Mouse (Mus musculus): ENCODE measurements at regions not wholly inside any gene's neighbourhood (a gene's known extent, or its start where the extent isn't known, plus 50 kb on each side); places are given as distances from the start of the nearest gene placed in this dataset.

DNA sequence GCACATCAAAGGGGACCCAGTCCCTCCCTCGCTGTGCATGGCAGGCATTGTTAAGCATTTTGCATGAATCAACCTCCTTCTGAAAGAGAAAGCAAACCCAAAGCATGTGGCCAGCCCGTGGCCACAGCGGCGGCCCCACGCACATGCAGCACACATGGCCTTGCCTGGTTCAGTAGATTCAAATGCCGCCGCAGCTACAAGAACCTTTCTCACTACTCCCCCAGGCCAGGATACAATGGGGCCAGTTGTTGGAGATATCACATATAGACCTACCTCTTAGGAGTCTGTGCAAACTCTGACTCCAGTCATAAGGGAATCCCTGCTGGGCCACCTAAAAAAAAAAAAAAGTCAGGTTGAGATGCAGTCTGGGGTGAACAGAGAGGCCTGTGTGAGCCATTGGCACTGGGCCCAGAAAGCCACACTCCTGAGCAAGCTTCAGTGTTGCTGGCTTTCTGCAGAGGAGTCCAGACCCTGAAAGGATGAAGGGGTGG is 329.4 kb upstream of the Jarid2 start:
- H3K4me3 ChIP-seq (ENCODE audit: insufficient read depth, low read length), result no peak overlapping the region
- no peak overlapping the region for H3K27ac ChIP-seq (ENCODE audit: insufficient read depth, low read length)
- no peak for TF ChIP-seq POLR2A (IDR thresholded peaks at IDR 0.05; ENCODE audit: extremely low read depth, insufficient read depth, low read length)
- no peak for TF ChIP-seq CTCF (IDR thresholded peaks at IDR 0.05; ENCODE audit: extremely low read depth, insufficient read depth, low read length)
- H3K4me1 ChIP-seq (ENCODE audit: control insufficient read depth, insufficient read depth, low read length), result peaks cover 8% of the 10 kb centered on the region

DNA sequence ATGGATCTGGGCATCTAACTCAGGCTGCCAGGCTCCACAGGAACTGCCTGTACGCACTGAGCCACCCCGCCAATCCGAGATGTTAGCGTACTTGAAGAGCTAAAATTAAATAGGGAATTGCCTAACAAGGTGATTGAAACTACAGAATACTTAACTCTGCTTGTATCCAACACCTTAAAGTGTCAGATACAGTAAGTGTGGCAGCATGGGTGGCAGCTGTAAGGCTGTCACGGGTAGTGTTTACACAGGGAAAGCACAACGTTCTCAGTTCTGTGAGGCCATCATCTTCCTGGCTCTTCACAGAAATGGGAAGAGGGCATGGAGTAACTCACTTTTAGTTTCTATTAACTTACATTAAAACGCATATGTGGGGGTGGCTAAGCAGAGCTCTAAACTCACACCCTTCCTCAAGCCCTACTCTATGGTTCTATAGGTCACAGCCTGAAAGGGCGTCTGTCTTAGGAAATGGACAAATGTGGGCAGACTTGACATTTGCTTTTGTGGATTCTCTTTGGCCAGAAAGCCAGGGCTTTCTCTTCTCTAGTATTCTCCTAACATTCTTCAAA is 325.2 kb upstream of the Jarid2 start:
- Histone ChIP-seq H3K4me1 (ENCODE audit: control insufficient read depth, insufficient read depth, low read length) (peaks cover 2% of the 10 kb centered on the region), H3K27ac (ENCODE audit: insufficient read depth, low read length) (no peak overlapping the region), H3K4me3 (ENCODE audit: insufficient read depth, low read length) (no peak overlapping the region)
- TF ChIP-seq CTCF (IDR thresholded peaks at IDR 0.05; ENCODE audit: extremely low read depth, insufficient read depth, low read length), result no peak

DNA sequence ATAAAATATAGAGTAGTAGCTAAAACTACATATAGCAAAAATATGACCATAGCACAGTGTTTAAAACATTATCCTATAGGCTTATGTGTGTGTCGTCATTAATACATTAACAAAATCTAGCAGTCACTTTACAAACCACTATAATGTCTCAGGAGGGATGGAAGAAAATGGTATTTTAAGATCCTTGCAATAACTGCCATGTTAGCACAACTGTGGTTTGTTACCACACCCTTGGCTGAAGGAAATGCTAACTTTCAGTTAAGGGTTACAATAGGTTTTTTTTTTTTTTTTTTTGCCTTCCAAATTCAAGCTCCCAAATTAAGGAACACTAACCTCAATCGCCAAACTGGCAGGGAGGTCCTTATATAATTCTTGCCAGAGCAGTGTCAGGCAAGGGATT is 322.0 kb upstream of the Jarid2 start:
- no peak for TF ChIP-seq POLR2A (IDR thresholded peaks at IDR 0.05; ENCODE audit: extremely low read depth, insufficient read depth, low read length)
- no peak for TF ChIP-seq CTCF (IDR thresholded peaks at IDR 0.05; ENCODE audit: extremely low read depth, insufficient read depth, low read length)
- Histone ChIP-seq H3K4me3 (ENCODE audit: insufficient read depth, low read length) (no peak overlapping the region), H3K27ac (ENCODE audit: insufficient read depth, low read length) (no peak overlapping the region), H3K4me1 (ENCODE audit: control insufficient read depth, insufficient read depth, low read length) (no peaks in the 10 kb centered on the region)

DNA sequence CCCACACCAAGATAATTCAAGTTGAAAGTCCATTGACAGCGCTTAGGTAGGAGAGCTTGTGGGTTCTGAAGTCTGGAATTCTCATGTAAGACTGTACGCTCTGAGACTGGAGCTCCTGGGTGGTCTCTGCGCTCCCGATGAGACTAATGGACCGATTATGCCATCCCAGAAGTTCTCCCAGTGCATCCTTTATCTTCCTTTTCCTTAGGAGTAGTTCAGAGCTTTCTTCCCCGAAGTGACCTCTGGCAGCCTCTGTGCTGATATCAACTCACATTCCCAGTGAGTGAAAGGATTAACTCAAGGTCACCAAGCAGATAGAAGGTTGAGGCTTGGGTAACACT is 320.7 kb upstream of the Jarid2 start:
- Histone ChIP-seq H3K4me1 (ENCODE audit: control insufficient read depth, insufficient read depth, low read length) (no peaks in the 10 kb centered on the region), H3K4me3 (ENCODE audit: insufficient read depth, low read length) (no peak overlapping the region), H3K27ac (ENCODE audit: insufficient read depth, low read length) (no peak overlapping the region)
- TF ChIP-seq CTCF (IDR thresholded peaks at IDR 0.05; ENCODE audit: extremely low read depth, insufficient read depth, low read length) (no peak), POLR2A (IDR thresholded peaks at IDR 0.05; ENCODE audit: extremely low read depth, insufficient read depth, low read length) (no peak)

DNA sequence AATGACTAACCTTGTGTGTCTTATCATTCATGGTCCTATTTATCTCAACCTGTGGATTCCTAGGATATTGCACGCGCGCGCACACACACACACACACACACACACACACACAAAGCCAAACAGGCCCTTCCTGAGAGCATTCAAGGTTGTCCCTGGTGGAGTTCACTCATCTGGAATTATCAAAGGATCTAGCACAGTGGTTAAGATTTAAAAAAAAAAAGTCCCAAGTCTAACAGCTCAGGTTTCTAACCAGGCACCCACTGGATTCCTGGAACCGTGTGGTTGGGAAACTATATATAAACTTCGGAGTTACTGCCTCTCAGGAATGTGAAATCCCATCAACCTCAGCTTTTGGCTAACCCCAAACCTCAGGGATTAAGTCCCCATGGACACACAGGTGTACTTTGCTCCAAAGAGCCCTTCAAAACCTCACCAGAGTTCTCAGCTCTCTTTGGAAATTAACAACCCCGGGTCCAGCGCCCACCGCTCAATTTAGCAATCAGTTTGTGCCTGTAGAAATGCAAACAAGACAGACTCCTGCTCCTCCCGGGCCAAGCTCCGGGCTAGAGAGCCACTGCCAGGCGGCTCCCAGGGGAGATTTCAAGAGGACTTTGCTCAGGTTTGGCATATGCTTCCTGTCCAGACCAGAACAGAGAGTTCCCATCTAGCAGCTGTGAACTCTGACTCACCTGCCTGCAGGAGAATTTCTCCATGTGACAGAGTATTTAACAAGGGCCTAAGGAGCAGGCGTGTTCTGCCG is 320.1 kb upstream of the Jarid2 start:
- Histone ChIP-seq H3K27ac (ENCODE audit: insufficient read depth, low read length) (no peak overlapping the region), H3K4me1 (ENCODE audit: control insufficient read depth, insufficient read depth, low read length) (no peaks in the 10 kb centered on the region), H3K4me3 (ENCODE audit: insufficient read depth, low read length) (no peak overlapping the region)
- TF ChIP-seq CTCF (IDR thresholded peaks at IDR 0.05; ENCODE audit: extremely low read depth, insufficient read depth, low read length), result no peak
- TF ChIP-seq POLR2A (IDR thresholded peaks at IDR 0.05; ENCODE audit: extremely low read depth, insufficient read depth, low read length), result no peak

DNA sequence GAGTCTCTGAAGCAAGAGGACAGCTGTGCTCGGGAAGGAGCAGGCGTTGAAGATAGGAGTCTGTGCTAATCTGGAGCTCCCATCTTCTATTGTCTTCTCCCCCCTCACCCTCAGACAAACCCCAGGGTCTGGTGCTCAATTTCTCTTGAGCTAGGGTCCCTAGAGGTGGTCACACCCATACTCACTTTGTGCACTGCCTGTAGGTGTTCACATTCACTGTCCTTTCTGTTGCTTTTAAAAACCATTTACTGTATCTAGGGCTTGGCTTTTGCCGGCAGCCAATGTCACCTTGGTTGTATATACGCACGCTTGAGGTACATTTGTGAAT is 319.6 kb upstream of the Jarid2 start:
- H3K4me3 ChIP-seq (ENCODE audit: insufficient read depth, low read length), result no peak overlapping the region
- H3K4me1 ChIP-seq (ENCODE audit: control insufficient read depth, insufficient read depth, low read length), result no peaks in the 10 kb centered on the region
- no peak for TF ChIP-seq POLR2A (IDR thresholded peaks at IDR 0.05; ENCODE audit: extremely low read depth, insufficient read depth, low read length)
- TF ChIP-seq CTCF (IDR thresholded peaks at IDR 0.05; ENCODE audit: extremely low read depth, insufficient read depth, low read length), result no peak
- no peak overlapping the region for H3K27ac ChIP-seq (ENCODE audit: insufficient read depth, low read length)

DNA sequence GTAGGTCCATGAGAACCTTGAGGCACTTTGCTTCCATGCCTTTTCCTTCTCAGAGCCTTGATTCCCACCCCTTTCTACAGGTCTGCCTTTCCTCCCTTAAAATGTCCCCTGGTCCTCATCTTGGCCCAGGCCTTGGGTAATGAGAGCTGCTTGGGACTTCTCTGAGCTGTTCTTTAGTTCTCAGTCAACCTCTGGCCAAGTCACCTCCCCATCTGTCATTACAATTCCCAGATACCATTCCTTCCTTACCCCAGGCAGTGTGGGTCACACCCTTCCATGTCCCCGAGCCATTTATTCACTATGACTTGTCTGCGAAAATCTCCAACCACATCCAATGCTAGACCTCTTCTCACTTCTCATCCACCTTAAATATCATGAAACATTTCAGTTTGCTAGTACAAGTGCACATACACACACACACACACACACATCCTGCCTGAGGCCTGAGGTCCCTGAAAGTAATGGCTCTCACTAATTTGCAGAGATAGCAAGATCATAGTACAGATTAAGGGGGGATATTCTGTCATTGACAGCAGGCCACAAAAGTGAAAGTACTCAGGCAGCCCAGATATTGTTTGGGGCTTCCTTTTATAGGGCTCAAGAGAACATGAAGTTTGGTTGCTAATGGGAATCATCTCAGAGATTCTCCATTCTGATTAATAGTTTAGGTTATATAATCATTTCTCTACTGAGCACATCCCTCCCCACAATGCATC is 317.3 kb upstream of the Jarid2 start:
- H3K4me1 ChIP-seq (ENCODE audit: control insufficient read depth, insufficient read depth, low read length), result no peaks in the 10 kb centered on the region
- H3K27ac ChIP-seq (ENCODE audit: insufficient read depth, low read length), result no peak overlapping the region
- no peak overlapping the region for H3K4me3 ChIP-seq (ENCODE audit: insufficient read depth, low read length)
- TF ChIP-seq POLR2A (IDR thresholded peaks at IDR 0.05; ENCODE audit: extremely low read depth, insufficient read depth, low read length), result no peak
- TF ChIP-seq CTCF (IDR thresholded peaks at IDR 0.05; ENCODE audit: extremely low read depth, insufficient read depth, low read length), result no peak

DNA sequence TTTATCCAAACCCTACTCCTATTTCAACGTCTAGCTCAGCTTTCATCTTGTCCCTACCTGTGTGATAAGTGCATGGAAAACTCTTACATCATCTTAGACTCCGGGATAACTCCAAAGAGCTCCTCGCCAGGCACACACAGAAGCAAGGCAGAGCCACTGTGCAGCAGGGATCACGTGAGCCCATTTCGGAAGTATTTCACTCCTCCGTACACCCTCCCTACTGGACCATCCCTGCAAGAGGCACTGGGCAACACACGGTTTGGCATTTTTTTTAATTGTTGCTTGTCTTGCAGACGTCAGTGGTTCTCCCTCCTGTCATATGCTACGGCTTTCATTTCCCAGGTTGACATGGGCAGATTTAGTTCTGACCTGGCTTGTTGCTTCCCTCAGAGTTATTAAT is 316.0 kb upstream of the Jarid2 start:
- Histone ChIP-seq H3K4me1 (ENCODE audit: control insufficient read depth, insufficient read depth, low read length) (no peaks in the 10 kb centered on the region), H3K27ac (ENCODE audit: insufficient read depth, low read length) (no peak overlapping the region), H3K4me3 (ENCODE audit: insufficient read depth, low read length) (no peak overlapping the region)
- TF ChIP-seq POLR2A (IDR thresholded peaks at IDR 0.05; ENCODE audit: extremely low read depth, insufficient read depth, low read length) (no peak), CTCF (IDR thresholded peaks at IDR 0.05; ENCODE audit: extremely low read depth, insufficient read depth, low read length) (no peak)

DNA sequence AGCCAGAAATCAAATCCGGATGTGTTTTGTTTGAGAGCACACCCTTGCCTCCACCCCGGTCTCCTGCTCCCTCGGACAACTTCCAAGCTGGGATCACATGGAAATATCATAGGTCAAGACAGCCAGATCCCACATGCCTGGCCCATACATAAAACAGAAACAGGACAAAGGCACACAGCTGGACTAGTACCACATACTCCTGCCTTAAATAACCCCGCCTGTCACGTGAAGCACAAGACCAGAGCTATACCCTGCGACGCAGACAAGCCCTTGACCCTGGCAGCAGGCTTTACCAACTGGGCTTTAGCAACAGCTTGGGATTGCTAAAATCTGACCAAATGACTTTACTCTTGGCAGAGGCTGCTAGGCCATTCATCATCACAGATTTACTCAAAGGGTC is 313.3 kb upstream of the Jarid2 start:
- TF ChIP-seq CTCF (IDR thresholded peaks at IDR 0.05; ENCODE audit: extremely low read depth, insufficient read depth, low read length) (no peak), POLR2A (IDR thresholded peaks at IDR 0.05; ENCODE audit: extremely low read depth, insufficient read depth, low read length) (no peak)
- Histone ChIP-seq H3K4me3 (ENCODE audit: insufficient read depth, low read length) (no peak overlapping the region), H3K27ac (ENCODE audit: insufficient read depth, low read length) (no peak overlapping the region), H3K4me1 (ENCODE audit: control insufficient read depth, insufficient read depth, low read length) (no peaks in the 10 kb centered on the region)

DNA sequence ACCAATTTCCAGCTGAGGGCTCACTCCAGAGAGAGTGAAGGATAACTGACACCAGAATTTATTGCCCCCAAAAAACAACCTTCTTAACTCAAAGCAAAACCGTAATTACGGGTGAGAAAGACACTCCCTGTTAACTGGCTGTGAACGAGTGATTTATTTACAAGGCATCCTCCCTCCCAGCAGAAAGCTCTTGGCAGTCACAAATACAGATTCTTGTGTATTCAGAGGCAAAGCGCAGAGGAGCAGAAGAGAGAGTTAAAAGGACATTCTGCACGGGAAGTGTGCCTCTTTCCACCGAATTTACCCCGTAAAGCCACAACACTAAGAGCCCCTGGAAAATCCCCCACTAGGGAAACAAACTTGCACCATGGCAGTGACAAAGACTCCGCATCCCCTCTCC is 312.3 kb upstream of the Jarid2 start:
- TF ChIP-seq POLR2A (IDR thresholded peaks at IDR 0.05; ENCODE audit: extremely low read depth, insufficient read depth, low read length) (no peak), CTCF (IDR thresholded peaks at IDR 0.05; ENCODE audit: extremely low read depth, insufficient read depth, low read length) (no peak)
- Histone ChIP-seq H3K27ac (ENCODE audit: insufficient read depth, low read length) (no peak overlapping the region), H3K4me3 (ENCODE audit: insufficient read depth, low read length) (no peak overlapping the region), H3K4me1 (ENCODE audit: control insufficient read depth, insufficient read depth, low read length) (peaks cover 3% of the 10 kb centered on the region)
